Mouse (Mus musculus) lung, postnatal 10 days (tissue): Measurements from ENCODE around the gene Tbc1d2b.

Experiments
- DNase-seq: peaks from one replicate; pipeline ENCODE4 v3.0.0; 2021

The Tbc1d2b gene

DNA sequence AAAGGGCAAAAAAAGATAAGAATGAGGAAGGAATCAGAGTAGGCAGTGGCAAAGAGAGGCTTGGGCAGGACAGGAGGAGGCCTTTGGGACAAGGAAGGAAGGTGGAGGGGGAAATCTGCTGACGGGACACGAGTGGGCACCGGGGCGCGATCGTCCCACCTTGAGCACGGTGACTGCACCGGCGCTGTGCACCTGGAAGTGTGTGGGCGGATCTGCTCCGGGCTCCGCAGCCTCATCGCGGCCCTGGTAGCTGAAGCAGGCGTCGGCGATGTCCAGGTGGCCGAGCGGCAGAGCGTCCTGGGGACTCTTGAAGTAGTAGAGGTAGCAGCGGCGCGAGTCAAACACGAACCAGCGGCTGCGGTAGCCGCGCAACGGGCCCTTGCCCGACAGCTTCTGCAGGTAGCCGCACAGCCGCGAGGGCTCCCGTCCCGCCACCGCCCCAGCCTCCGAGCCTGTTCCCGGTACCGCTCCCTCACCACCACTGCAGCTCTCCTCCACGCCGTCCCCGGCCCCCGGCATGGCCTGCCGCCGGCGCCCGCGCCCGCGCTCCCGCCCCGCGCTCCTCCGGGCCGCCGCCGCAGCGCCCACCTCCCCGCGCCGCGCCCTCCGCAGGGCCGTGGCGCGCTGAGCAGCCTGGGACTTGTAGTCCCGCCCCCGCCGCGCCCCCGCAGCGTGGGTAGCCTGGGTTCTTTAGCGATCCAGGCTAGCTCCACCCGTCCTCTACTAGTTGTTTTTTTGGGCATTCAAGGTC is at the start of gene Tbc1d2b:
TSS of gene Tbc1d2b (minus strand) at position 612 of the 751 bp plus-strand sequence.
- peak; percentile 74 for DNase-seq

DNA sequence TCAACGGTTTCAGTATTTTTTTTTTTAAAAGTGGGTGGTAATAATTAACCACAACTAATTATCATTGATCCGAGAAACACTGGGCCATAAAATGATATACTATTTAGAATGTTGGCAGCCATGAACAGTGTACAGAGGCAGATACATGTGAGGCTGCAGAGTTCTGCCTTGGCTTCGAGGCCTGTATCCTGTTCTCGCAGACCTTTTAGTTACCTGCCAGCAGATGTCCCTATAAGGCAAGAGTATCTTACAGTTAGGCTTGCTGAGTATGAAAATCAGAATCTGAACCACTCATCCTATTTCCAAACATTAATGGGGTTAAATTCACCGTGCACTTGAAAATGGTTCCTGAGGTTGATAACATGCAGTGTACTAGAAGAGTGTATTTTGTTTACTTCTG is 45.7 kb upstream of the Tbc1d2b start:
- no peak for DNase-seq

DNA sequence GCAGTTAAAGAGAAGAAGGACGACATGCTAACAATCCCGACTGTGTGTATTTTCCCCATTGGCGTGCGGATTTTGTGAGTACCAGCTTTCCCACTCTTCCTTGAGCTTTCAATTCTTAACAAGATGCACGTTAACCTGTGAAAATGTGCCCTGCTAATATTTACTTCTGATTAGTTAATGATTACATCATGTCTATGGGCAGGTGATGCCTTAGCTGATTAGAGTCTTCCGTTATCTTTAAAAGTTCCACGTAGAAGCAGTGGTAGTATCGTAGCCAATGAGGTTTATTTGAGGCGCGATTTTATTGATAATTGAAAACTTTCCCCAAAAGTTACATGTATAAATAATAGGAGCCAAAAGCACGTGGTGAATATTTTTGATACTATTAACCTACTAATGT is 45.1 kb upstream of the Tbc1d2b start:
- no peak for DNase-seq

DNA sequence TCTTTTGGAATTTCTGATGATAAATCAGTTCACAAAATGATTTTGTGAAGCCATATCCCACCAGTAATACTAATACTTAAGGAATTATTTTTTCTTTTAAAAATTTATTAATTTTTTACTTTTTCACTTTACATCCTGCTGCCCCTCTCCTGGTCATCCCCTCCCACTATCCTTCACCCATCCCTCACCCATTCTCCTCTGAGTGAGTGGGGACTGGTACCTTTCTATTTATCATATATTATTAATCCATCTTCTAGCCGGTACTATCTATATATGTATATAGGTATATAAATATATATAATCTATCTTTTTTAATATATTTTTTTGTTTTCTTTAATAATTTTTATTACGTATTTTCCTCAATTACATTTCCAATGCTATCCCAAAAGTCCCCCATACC is 33.6 kb upstream of the Tbc1d2b start:
- no peak for DNase-seq

DNA sequence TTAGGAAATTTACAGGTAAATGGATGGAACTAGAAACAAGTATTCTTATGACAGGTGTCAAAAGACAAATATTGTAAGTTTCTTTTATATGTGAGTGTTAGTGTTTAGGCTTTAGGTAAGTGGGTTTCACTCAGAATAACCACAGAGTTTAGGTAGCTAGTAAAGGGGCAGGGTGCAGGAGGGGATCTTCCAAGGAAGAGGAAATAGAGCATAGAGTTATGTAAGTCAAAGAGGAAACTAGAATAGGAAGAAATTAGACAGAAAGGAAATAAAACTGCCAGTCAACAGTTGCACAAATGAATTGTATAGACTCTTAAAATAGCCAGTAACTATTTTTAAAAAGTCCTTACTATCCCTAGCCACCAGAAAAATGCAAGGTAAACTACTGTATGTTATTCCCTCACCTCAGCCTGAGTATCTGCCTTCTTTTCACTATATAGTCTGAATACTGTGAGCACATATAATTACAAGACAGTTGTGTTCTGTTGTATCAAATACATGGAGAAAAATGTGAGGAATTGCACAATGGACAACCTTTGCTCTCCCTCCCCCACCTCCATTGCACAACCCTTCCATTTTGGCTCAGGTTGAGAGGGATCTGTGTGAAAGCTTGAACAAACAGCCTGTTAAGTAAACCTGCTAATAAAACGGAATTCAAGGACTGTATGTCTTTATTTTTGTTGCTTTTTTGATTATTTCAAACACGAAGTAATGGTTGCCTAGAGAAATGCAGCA is 32.7 kb upstream of the Tbc1d2b start:
- DNase-seq: peak; percentile 27

DNA sequence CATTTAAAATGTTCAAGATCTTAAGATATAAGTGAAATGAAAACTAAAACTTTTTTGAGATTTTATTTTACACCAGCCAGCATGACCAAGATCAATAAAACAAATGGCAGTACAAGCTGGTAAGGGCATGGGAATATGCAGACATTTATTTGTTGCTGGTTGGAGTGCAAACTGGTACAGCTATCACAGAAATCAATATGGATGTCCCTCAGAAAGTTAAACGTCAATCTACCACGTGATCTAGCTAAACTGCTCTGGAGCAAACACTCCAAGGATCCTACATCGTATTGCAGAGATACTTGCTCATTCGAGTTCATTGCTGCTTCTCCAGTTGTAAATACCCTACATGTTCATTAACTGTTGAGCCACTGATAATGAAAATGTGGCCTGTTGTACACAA is 32.1 kb upstream of the Tbc1d2b start:
- no peak for DNase-seq

DNA sequence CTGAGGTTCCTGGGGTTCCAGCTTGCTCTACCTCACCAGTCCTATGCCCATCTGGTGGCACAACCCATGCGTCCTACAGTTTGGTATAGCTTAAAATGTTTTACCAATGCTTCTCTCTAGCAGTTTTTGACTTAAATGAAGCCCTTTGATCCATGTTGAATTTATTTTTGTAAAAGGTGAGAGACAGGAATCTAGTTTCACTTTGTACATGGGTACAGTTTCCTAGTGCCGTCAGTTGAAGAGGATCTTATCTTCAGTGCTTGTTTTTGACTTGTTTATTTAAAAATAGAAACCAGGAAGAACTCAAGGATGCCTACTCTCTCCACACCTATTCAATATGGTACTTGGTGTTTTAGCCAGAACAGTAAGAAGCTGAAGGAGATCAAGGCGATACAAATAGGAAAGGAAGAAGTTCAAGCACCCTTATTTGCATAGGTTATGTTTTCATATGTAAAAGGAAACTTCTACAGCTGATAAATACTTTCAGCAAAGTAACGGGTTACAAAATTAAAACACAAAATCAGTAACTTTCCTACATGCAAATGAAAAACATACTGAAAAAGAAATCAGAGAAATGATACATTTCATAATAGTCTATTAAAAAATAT is 30.6 kb upstream of the Tbc1d2b start:
- DNase-seq: no peak

DNA sequence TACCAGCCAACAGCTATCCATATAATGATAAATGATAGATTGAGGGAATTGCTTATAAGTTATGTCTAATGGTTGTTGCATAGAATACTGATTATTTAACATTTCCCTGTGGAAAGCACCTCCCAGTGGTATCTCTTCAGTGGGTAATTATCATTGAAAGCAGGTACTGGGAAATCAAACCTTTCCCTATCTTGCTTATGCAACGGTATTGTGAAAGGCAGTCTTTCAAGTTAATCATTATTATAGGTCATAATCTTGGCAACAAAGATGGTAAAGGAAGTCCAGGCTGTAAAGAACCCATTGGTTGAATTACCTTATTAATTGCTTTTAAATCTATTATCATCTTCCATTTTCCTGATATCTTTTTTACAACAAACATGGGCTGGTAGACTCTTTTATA is 27.0 kb upstream of the Tbc1d2b start:
- DNase-seq: no peak

DNA sequence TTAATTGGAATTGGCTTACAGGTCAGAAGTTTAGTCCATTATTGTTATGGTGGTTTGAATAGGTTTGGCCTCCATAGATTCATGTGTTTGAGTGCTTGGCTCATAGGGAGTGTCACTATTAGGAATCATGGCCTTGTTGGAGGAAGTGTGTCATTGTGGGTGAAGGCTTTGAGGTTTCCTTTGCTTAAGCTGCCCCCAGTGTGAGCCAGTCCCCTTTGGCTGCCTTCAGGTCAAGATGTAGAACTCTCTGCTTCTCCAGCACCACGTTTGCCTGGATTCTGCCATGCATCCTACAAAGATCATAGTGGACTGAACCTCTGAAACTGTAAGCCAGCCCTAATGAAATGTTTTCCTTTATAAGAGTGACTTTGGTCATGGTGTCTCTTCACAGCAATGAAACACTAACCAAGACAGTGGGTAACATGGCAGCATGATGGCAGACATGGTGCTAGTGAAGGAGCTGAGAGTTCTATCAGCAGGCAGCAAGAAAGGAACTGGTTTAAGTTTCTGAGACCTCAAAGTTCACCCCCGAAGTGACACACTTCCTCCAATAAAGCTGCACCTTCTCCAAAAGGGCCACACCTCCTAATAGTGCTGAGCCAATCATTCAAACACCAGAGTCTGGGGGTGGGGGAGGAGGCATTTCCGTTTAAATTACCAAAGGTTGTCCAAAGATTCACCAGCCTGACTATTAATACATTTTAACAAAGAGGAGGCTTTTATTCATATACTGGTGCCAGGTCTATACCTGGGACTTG is 23.2 kb upstream of the Tbc1d2b start:
- no peak for DNase-seq

DNA sequence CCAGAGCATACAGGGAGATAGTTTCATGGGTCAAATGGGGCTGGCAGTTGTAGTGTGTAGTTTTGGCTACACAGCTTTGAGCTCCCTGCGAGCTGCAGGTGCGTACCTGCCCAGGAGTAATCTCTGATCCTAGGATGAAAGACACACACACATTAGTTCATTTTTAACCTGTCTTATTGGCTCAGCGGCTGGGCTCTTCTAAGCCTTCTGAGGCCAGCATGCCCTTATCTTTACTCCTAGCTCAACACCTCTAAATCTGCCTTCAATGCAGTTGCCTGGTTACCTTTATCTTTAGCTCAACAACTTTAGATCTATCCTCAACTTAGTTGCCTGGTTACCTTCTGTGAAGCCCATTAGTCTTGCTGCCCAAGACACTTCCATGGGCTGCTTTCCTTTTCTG is 7.8 kb upstream of the Tbc1d2b start:
- DNase-seq: no peak

DNA sequence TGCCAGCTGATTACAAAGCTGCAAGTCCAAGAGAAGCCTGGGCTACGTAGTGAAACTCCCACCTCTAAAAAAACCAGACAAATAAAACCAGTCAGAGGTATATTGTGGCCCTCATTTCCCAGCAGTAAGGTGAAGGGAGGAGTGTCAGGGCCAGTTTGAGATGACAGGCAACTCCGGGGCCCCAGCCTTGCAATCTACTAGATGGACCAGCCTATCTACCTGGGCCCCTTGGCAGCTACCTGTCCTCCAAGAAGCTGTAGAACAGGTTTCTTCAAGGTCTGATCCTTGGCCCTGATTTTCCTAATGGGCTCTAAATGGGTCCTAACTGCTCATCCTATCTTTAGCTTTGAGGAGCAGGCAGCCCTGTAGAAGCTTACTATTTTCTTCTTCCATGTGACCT is 7.3 kb upstream of the Tbc1d2b start:
- no peak for DNase-seq

DNA sequence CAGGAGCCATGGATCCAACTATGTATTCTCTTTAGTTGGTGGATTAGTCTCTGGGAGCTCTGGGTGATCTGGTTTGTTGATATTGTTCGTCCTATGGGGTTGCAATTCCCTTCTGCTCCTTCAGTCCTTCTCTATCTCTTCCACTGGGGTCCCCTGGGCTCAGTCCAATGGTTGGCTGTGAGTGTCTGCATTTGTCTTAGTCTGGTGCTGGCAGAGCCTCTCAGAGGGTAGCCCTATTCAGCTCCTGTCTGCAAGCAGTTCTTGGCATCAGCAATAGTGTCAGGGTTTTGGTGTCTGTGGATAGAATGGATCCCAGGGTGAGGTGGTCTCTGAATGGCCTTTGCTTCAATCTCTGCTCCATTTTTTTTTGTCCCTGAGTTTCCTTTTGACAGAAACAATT is 6.2 kb upstream of the Tbc1d2b start:
- no peak for DNase-seq

DNA sequence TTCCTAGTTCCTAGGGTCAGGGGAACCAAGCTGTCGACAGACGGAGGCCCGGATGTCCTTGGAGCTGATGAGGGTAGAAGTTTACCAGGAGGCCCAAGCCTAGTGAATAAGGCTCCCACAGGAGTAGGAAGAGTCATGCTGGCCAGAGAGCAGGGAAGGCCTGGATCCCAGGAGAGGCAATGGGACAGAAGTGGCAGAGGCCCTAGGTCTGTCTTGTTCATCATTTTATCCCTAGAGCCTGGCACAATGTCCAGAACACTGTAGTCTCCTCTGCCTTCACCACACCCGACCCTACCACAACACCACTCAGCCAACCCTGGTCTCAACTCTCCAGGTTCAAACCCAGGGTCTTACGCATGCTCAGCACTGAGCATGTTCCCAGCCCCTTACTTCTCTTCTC is 5.3 kb upstream of the Tbc1d2b start:
- DNase-seq: no peak

DNA sequence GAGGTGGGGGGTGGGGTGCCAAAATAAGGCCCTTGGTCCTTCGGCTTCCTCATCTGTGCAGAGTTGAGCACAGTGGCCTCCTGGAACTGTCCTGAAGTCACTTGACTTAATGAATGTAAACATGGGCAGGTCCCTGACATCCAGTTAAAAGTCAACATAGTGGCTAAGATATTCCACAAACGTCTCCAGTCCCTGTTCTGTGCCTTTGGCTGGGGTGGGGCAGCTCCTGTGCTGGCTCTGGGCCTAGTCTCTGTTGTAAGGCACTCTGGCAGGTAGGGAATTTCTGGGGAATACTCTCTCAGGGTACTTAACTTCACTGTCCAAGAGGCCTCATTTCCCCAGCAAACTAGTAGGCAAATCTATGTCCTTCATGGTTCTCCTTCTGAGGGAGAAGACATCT is 4.9 kb upstream of the Tbc1d2b start:
- DNase-seq: peak; percentile 34

DNA sequence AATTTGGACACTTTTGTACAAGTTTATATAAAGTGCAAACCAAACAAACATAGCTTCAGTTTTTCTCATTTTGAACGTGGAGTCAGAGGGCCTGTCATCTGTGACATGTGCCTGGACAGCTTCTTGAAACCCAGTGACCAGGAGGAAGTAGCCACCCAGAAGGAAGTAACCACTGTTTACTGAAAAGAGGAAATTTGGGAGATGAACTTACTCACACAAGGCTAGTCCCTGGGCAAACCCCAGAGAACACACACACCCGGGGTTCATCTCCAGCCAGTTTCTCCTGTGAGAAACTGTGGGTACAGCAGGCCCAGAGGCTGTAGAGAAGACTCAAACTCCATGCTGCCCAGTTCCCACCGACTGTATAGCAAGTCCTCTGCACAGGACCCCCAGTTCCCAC is 3.9 kb upstream of the Tbc1d2b start:
- DNase-seq: no peak

DNA sequence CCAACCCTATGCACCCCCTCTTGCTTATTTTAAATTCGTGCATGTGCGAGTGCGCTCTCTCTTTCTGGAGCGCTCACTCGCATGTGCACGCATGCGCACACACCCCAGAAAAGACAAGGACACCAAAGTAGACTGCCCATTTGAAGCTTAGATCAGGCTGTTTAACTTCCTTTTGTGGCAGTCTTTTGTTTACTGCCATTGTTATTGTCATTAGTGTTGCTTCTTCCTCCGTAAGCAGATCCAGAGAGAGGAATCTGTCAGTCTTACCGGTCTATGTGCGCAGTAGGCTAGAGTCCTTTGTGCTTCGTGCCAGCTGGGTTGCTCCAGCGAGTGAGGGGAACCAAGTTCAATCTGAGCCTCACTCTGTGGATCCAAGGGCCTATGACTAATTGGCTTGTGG is 1.7 kb upstream of the Tbc1d2b start:
- DNase-seq: no peak

DNA sequence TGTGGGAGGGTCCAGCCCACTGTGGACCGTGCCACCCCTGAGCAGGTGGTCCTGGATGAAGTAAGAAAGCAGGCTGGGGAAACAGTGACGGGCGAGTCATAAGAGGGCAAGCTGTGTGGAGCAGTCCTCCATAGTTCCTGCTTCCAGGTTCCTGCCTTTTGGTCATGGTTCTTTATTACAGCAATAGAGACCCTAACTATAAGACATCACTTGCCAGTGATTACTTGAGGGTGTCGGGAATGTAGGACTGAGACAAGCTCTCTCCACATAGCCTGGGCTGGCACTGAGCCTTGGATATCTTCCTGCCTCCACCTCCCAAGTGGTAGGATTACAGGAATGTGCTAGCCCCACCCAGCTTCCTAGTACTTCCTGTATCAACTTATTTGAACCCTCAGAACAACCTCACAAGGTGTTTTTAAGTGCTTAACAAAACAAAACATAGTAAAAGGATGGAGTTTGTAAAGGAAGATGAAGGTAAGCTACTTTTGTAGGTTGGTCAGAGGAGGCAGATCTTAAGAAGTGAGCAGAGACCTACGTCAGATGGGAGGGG is 1.0 kb upstream of the Tbc1d2b start:
- DNase-seq: no peak

DNA sequence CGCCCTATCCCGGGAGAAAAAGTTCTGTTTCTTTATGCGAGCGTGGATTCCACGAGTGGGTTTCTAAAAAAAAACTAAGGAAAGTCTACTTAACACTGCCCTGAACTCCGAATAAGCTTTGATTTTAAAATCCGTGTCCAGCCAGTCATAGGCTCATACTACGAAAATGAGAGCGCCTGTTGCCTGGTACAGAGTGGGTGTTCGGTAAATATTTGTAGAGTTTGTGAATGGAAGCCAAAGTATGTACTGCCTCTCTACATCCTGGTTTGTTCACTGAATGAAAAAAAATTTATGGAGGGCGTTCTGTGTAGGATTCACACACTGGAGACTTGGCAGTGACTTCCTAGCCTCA is 316 bp upstream of the Tbc1d2b start:
- no peak for DNase-seq

DNA sequence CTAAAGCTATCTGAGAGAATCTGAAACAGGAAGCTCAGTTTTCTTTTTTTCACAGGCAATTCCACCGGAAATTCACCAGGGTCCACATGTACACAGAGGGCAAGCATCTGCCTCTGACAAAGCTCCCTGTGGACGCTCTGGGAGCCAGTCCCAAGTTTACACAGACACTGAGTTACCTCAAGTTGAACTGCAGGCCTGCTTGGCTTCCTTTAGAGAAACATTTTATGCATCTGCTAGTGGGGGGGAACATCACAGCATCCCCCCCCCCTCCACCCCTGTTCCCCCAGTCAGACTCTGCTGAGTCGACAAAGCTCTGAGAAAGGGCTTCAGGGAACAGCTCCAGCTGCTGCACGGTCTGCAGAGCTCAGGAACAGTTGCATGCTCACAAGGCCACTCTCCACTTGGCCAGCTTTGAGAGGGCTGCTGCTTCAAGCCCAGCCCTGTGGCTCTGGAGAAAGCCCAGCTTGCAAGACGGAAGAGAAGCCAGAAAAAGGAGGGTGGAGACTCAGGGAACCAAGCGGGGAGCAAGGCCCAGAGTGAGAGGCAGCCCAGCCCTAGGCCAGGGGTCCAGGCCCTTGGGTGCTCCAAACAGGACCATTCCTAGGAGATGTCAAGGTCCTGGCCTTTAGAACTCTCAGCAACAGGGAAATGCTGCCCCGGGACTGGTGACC is 1.5 kb downstream of the Tbc1d2b start:
- DNase-seq: peak; percentile 86

DNA sequence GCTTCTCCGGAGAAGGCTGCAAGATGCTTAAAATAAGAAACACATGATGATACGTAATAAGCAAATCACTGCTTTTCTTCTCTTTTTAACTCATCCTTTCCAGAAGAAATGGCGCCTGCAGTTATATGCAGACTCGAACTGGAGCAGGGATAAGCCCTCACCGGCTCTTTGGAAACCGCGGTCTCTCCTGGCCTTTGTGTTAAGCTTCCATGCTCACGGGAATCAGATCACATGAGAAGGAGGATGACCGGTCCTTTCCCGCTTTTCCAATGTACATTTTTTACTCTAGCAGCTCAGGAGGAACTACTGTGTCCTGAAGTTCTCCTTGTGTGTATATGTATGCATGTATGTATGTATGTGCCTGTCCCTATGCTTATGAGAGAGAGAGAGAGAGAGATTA is 3.7 kb downstream of the Tbc1d2b start:
- DNase-seq: no peak

DNA sequence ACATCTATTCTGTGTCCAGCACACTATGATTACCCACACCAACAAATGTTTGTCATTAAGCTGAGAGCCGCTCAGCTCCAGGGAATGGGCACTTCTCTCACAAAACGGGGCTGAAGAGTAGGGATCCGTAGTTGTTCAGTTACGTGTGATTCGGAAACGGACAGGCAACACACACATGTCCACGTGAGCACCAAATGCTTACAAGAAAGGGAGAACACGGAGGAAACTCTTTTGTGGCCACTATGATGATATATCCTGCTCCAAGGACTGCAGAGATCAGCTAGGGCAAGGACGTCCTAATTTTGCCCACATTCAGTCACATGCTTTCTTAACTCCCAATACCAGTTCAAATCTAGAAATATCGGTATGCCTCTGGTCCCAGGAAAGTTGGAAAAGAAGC is 4.5 kb downstream of the Tbc1d2b start:
- DNase-seq: no peak

DNA sequence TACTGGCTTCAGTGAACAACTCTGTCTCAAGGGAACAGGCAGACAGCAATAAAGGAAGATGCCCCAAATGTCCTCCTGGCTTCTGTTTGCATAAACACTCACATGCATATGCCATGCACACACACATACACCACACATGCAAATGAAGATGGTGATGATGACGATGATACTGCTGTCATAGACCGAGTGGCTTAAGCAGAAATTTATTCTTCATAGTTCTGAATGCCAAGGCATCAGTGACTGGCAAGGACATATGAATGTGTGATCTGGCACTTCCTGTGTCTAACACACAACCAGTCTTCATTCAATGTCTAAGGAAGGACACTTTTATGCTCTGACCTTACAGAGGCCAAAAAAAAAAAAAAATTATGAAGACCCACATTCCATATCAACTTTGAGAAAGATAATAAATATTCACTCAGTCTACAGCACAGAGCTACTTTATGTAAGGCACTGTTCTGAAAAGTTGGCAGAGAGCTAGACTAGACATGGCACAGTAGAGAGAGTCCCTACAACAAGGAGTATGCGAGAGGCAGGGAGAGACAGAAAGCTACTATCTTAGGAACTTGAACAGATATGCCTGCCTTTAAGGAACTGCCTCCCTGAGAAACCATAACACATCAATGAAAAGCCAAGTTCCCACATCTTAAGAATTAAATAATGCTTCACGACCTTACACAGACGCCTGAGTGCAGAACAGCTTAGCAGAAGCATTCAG is 5.1 kb downstream of the Tbc1d2b start:
- no peak for DNase-seq
